Mouse (Mus musculus): ENCODE results near the gene Caskin1. TPM values are rescaled to one million over a fixed set of nuclear protein-coding genes. Genes with fewer than 3 reads are reported as not detected.
A peak's percentile ranks its signal among the peaks of the same experiment; 100 is the strongest.

Gene Caskin1
- 5.0 and 5.2 TPM in 2 replicates for polyA plus RNA-seq (2015; fragmentation: Nextera tagmentation; extraction: Ambion mirVana)

- no peaks in the 10 kb centered on the region for H3K36me3 ChIP-seq
- H3K4me1 ChIP-seq: peaks cover 24% of the 10 kb centered on the region
- H3K4me3 ChIP-seq: peak within 1 kb of the TSS; percentile 84
- H3K9me3 ChIP-seq: no peaks in the 10 kb centered on the region
- ATAC-seq (ENCODE audit: low FRiP score, low read depth): peak; percentile 54
- peak within 1 kb of the TSS; percentile 87 for H3K9ac ChIP-seq
- WGBS: under 1% methylated on average over 40 of the region's 45 CpGs
- H3K27ac ChIP-seq: peak within 1 kb of the TSS; percentile 39; the same call in 1 of the 2 replicates
- peaks cover 38% of the 10 kb centered on the region for H3K27me3 ChIP-seq
- H3K4me2 ChIP-seq (replicated peaks): peak within 1 kb of the TSS; percentile 95
These were observed at the start of gene Caskin1 for GRCm38 (mm10) chr17:24488186-24488661. TSS of gene Caskin1 (plus strand) at chr17:24488601.

GRCm38 (mm10) chr17:24440377-24440776, 48.0 kb upstream of the Caskin1 start:
- no peak overlapping the region for H3K9ac ChIP-seq
- no peak overlapping the region for H3K4me3 ChIP-seq
- H3K4me1 ChIP-seq: no peaks in the 10 kb centered on the region
- H3K27me3 ChIP-seq: no peaks in the 10 kb centered on the region
- H3K27ac ChIP-seq: no peak overlapping the region
- WGBS: 90% methylated on average over 8 of the region's 8 CpGs
- peaks cover 84% of the 10 kb centered on the region for H3K36me3 ChIP-seq
- H3K4me2 ChIP-seq (replicated peaks): no peak overlapping the region
- H3K9me3 ChIP-seq: no peaks in the 10 kb centered on the region
- no peak for ATAC-seq (ENCODE audit: low FRiP score, low read depth)

- Histone ChIP-seq H3K27ac (no peak overlapping the region), H3K36me3 (peaks cover 85% of the 10 kb centered on the region), H3K4me2 (replicated peaks) (no peak overlapping the region), H3K9ac (no peak overlapping the region), H3K4me1 (no peaks in the 10 kb centered on the region), H3K4me3 (no peak overlapping the region), H3K27me3 (no peaks in the 10 kb centered on the region), H3K9me3 (no peaks in the 10 kb centered on the region)
- WGBS: 54% methylated on average over 2 of the region's 2 CpGs
- no peak for ATAC-seq (ENCODE audit: low FRiP score, low read depth)
These were observed 47.3 kb upstream of the Caskin1 start for GRCm38 (mm10) chr17:24441148-24441547.

- peaks cover 91% of the 10 kb centered on the region for H3K36me3 ChIP-seq
- ATAC-seq (ENCODE audit: low FRiP score, low read depth): no peak
- 92% methylated on average over 14 of the region's 14 CpGs for WGBS
These were observed 46.3 kb upstream of the Caskin1 start for GRCm38 (mm10) chr17:24442107-24442506.

GRCm38 (mm10) chr17:24442632-24443155, 45.7 kb upstream of the Caskin1 start, which contains the start of gene Dnase1l2:
TSS of gene Dnase1l2 (minus strand) at chr17:24443105.
- no peak for ATAC-seq (ENCODE audit: low FRiP score, low read depth)
- Histone ChIP-seq H3K4me3 (no peak within 1 kb of the TSS), H3K9me3 (no peaks in the 10 kb centered on the region), H3K4me2 (replicated peaks) (no peak within 1 kb of the TSS), H3K27me3 (no peaks in the 10 kb centered on the region), H3K36me3 (peaks cover 92% of the 10 kb centered on the region), H3K4me1 (no peaks in the 10 kb centered on the region), H3K9ac (no peak within 1 kb of the TSS), H3K27ac (no peak within 1 kb of the TSS)
- 85% methylated on average over 7 of the region's 7 CpGs for WGBS

More at GRCm38 (mm10) chr17:24442107-24442506, 46.3 kb upstream of the Caskin1 start:
- no peak overlapping the region for H3K4me2 ChIP-seq (replicated peaks)
- H3K4me1 ChIP-seq: no peaks in the 10 kb centered on the region
- H3K4me3 ChIP-seq: no peak overlapping the region
- H3K27me3 ChIP-seq: no peaks in the 10 kb centered on the region
- no peak overlapping the region for H3K9ac ChIP-seq
- no peaks in the 10 kb centered on the region for H3K9me3 ChIP-seq
- no peak overlapping the region for H3K27ac ChIP-seq

GRCm38 (mm10) chr17:24443409-24443808, 45.0 kb upstream of the Caskin1 start:
- peaks cover 92% of the 10 kb centered on the region for H3K36me3 ChIP-seq

GRCm38 (mm10) chr17:24446590-24446989, 41.8 kb upstream of the Caskin1 start:
- Histone ChIP-seq H3K9ac (no peak overlapping the region), H3K27ac (no peak overlapping the region), H3K4me1 (no peaks in the 10 kb centered on the region), H3K36me3 (peaks cover 95% of the 10 kb centered on the region), H3K9me3 (no peaks in the 10 kb centered on the region), H3K4me2 (replicated peaks) (no peak overlapping the region), H3K27me3 (no peaks in the 10 kb centered on the region), H3K4me3 (no peak overlapping the region)
- ATAC-seq (ENCODE audit: low FRiP score, low read depth): no peak
- 92% methylated on average over 8 of the region's 8 CpGs for WGBS

More at GRCm38 (mm10) chr17:24443409-24443808, 45.0 kb upstream of the Caskin1 start:
- Histone ChIP-seq H3K27ac (no peak overlapping the region), H3K4me3 (no peak overlapping the region), H3K27me3 (no peaks in the 10 kb centered on the region), H3K4me1 (no peaks in the 10 kb centered on the region), H3K9ac (no peak overlapping the region), H3K9me3 (no peaks in the 10 kb centered on the region), H3K4me2 (replicated peaks) (no peak overlapping the region)
- no peak for ATAC-seq (ENCODE audit: low FRiP score, low read depth)
- 89% methylated on average over 4 of the region's 4 CpGs for WGBS

- Histone ChIP-seq H3K4me1 (peaks cover 14% of the 10 kb centered on the region), H3K9ac (no peak overlapping the region), H3K27me3 (no peaks in the 10 kb centered on the region), H3K36me3 (peaks cover 77% of the 10 kb centered on the region), H3K27ac (no peak overlapping the region), H3K9me3 (no peaks in the 10 kb centered on the region), H3K4me3 (no peak overlapping the region), H3K4me2 (replicated peaks) (no peak overlapping the region)
- no peak for ATAC-seq (ENCODE audit: low FRiP score, low read depth)
- WGBS: 86% methylated on average over 6 of the region's 6 CpGs
These were observed 38.9 kb upstream of the Caskin1 start for GRCm38 (mm10) chr17:24449507-24449906.

- no peak overlapping the region for H3K4me3 ChIP-seq
- H3K9me3 ChIP-seq: no peaks in the 10 kb centered on the region
- no peaks in the 10 kb centered on the region for H3K27me3 ChIP-seq
- no peak overlapping the region for H3K4me2 ChIP-seq (replicated peaks)
- H3K9ac ChIP-seq: no peak overlapping the region
- WGBS: 92% methylated on average over 6 of the region's 6 CpGs
- no peak overlapping the region for H3K27ac ChIP-seq
- ATAC-seq (ENCODE audit: low FRiP score, low read depth): no peak
- H3K4me1 ChIP-seq: peaks cover 17% of the 10 kb centered on the region
- peaks cover 60% of the 10 kb centered on the region for H3K36me3 ChIP-seq
These were observed 37.2 kb upstream of the Caskin1 start for GRCm38 (mm10) chr17:24451220-24451619.

- Histone ChIP-seq H3K27ac (no peak overlapping the region), H3K9me3 (no peaks in the 10 kb centered on the region), H3K4me2 (replicated peaks) (peak overlapping the region; percentile 78), H3K27me3 (no peaks in the 10 kb centered on the region), H3K4me1 (peaks cover 17% of the 10 kb centered on the region), H3K4me3 (no peak overlapping the region; the same call in 1 of the 2 replicates), H3K9ac (no peak overlapping the region), H3K36me3 (peaks cover 38% of the 10 kb centered on the region)
- ATAC-seq (ENCODE audit: low FRiP score, low read depth): no peak
- 79% methylated on average over 2 of the region's 2 CpGs for WGBS
These were observed 35.0 kb upstream of the Caskin1 start for GRCm38 (mm10) chr17:24453372-24453771.

GRCm38 (mm10) chr17:24454218-24454755, 34.1 kb upstream of the Caskin1 start:
- Histone ChIP-seq H3K9me3 (no peaks in the 10 kb centered on the region), H3K27ac (peak overlapping the region; percentile 95), H3K4me1 (peaks cover 17% of the 10 kb centered on the region), H3K27me3 (no peaks in the 10 kb centered on the region), H3K36me3 (peaks cover 29% of the 10 kb centered on the region), H3K4me2 (replicated peaks) (peak overlapping the region; percentile 78), H3K4me3 (peak overlapping the region; percentile 85), H3K9ac (peak overlapping the region; percentile 88)
- WGBS: 4% methylated on average over 14 of the region's 14 CpGs
- ATAC-seq (ENCODE audit: low FRiP score, low read depth): no peak

GRCm38 (mm10) chr17:24454756-24455522, 33.5 kb upstream of the Caskin1 start:
- Histone ChIP-seq H3K9me3 (no peaks in the 10 kb centered on the region), H3K27ac (peak overlapping the region; percentile 95)
- ATAC-seq (ENCODE audit: low FRiP score, low read depth): peak; percentile 94

More at GRCm38 (mm10) chr17:24454756-24455522, 33.5 kb upstream of the Caskin1 start:
- WGBS: under 1% methylated on average over 67 of the region's 67 CpGs
- Histone ChIP-seq H3K36me3 (peaks cover 23% of the 10 kb centered on the region), H3K9ac (peak overlapping the region; percentile 88), H3K27me3 (no peaks in the 10 kb centered on the region), H3K4me3 (peak overlapping the region; percentile 85), H3K4me2 (replicated peaks) (peak overlapping the region; percentile 78), H3K4me1 (peaks cover 17% of the 10 kb centered on the region)

All from limb, embryonic 13.5 days (tissue).